Mouse (Mus musculus) megakaryocyte progenitor cell, adult 5-6 weeks (primary cell): ENCODE measurements around the gene Srsf4. TPM values are rescaled to one million over a fixed set of nuclear protein-coding genes. Genes with fewer than 3 reads are reported as not detected.

Experiments
- ATAC-seq: replicated peaks from 2 replicates; pipeline ENCODE4 v1.8.0; 2016; ENCODE audit warnings: mild to moderate bottlenecking, moderate TSS enrichment, inconsistent platforms; ENCODE audit not compliant: poor library complexity
- total RNA-seq, 2 experiments: library from RNA; stranded (forward) in 1 of 2; stranded (reverse) in 1 of 2; fragments of 157-497, 149-512 nt in 1 of 2; fragments of 200-1000 nt in 1 of 2; gene quantifications; 2 replicates each; pipeline versions ENCODE4 v1.2.3 to v1.2.4; 2015 to 2017

Srsf4 gene
- total RNA-seq, 2 experiments from 2014 or later = 42.4 to 58.2 TPM

- peak; percentile 70 for ATAC-seq
These were observed 12.1 kb upstream of the Srsf4 start for GRCm38 (mm10) chr4:131861341-131861739.

- ATAC-seq = no peak
These were observed 635 bp upstream of the Srsf4 start for GRCm38 (mm10) chr4:131872672-131873292.

- ATAC-seq = peak; percentile 17
These were observed 736 bp downstream of the Srsf4 start for GRCm38 (mm10) chr4:131874169-131874536.

- ATAC-seq = no peak
These were observed 1.1 kb downstream of the Srsf4 start for GRCm38 (mm10) chr4:131874567-131874966.

GRCm38 (mm10) chr4:131875242-131875641 is 1.8 kb downstream of the Srsf4 start:
- no peak for ATAC-seq

GRCm38 (mm10) chr4:131876836-131877235 is 3.4 kb downstream of the Srsf4 start:
- ATAC-seq = no peak

- ATAC-seq = no peak
These were observed 6.3 kb downstream of the Srsf4 start for GRCm38 (mm10) chr4:131879692-131880091.

- ATAC-seq = no peak
These were observed 7.9 kb downstream of the Srsf4 start for GRCm38 (mm10) chr4:131881306-131881705.

GRCm38 (mm10) chr4:131883571-131883970 is 10.2 kb downstream of the Srsf4 start:
- ATAC-seq = no peak

- ATAC-seq = no peak
These were observed 12.0 kb downstream of the Srsf4 start for GRCm38 (mm10) chr4:131885376-131885775.

GRCm38 (mm10) chr4:131888564-131888963 is 15.1 kb downstream of the Srsf4 start:
- ATAC-seq = peak; percentile 61

GRCm38 (mm10) chr4:131890692-131891091 is 17.3 kb downstream of the Srsf4 start:
- ATAC-seq = no peak

- peak; percentile 20; the same call in 1 of the 2 replicates for ATAC-seq
These were observed 23.7 kb downstream of the Srsf4 start for GRCm38 (mm10) chr4:131897109-131897508.

- ATAC-seq = no peak
These were observed 24.4 kb downstream of the Srsf4 start for GRCm38 (mm10) chr4:131897787-131898186.

- ATAC-seq = no peak
These were observed 25.2 kb downstream of the Srsf4 start for GRCm38 (mm10) chr4:131898503-131899179.

- ATAC-seq = no peak
These were observed 25.8 kb downstream of the Srsf4 start for GRCm38 (mm10) chr4:131899180-131899554.

GRCm38 (mm10) chr4:131901090-131901489 is 27.7 kb downstream of the Srsf4 start:
- no peak for ATAC-seq

- ATAC-seq = peak; percentile 85
These were observed 31.1 kb downstream of the Srsf4 start for GRCm38 (mm10) chr4:131904478-131904877.

GRCm38 (mm10) chr4:131906423-131906822 is 33.0 kb downstream of the Srsf4 start:
- ATAC-seq = no peak

GRCm38 (mm10) chr4:131907912-131908311 is 34.5 kb downstream of the Srsf4 start:
- ATAC-seq = no peak

- peak; percentile 60 for ATAC-seq
These were observed 37.0 kb downstream of the Srsf4 start for GRCm38 (mm10) chr4:131910237-131910994.

GRCm38 (mm10) chr4:131911521-131911920 is 38.1 kb downstream of the Srsf4 start:
- no peak for ATAC-seq
